Mouse (Mus musculus) lung, postnatal 0 days (tissue): ENCODE data around the gene Terb1.

ENCODE experiments used
- CTCF ChIP-seq: IDR thresholded peaks from 2 replicates; pipeline ENCODE4 v1.5.1; 2016; ENCODE audit warnings: antibody characterized with exemption, mild to moderate bottlenecking
- EP300 ChIP-seq: IDR thresholded peaks from 2 replicates; pipeline ENCODE4 v1.6.1; 2016; ENCODE audit warnings: antibody characterized with exemption, mild to moderate bottlenecking, control low read depth

DNA sequence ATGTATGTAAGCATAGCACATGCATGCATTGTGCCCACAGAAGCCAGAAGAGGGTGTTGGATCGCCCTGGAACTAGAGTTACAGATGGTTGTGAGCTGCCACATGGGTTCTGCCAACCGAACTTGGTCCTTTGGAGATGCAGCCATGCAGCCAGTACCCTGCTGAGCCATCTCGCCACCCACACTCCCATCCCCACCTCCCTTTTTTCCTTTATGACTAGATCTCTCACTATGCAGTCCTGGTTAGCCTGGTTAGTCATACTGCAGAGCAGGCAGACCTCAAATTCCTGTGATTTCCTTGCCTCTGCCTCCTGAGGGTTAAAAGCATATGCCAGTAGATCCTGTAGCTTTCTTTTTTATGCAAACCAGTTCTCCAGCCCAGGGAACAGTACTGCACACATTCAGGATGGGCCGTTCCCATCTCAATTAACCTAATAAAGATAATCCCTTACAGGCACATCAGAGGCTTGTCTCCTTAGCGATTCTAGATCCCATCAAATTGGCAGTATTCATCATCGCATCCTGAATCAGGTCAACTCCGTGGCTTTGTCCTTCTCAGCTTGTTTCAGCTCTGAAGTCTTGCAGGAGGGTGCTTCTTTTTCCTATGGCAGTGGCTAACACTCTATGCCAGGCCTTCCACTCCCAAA is 99.0 kb downstream of the Terb1 start:
- TF ChIP-seq EP300 (no peak), CTCF (no peak)
